Mouse (Mus musculus): ENCODE data around the gene Myog. TPM values are rescaled to one million over a fixed set of nuclear protein-coding genes. Genes with fewer than 3 reads are reported as not detected.
A peak's percentile ranks its signal among the peaks of the same experiment; 100 is the strongest.

Myog gene
- polyA plus RNA-seq, 1 experiment = 0.11 TPM

DNA sequence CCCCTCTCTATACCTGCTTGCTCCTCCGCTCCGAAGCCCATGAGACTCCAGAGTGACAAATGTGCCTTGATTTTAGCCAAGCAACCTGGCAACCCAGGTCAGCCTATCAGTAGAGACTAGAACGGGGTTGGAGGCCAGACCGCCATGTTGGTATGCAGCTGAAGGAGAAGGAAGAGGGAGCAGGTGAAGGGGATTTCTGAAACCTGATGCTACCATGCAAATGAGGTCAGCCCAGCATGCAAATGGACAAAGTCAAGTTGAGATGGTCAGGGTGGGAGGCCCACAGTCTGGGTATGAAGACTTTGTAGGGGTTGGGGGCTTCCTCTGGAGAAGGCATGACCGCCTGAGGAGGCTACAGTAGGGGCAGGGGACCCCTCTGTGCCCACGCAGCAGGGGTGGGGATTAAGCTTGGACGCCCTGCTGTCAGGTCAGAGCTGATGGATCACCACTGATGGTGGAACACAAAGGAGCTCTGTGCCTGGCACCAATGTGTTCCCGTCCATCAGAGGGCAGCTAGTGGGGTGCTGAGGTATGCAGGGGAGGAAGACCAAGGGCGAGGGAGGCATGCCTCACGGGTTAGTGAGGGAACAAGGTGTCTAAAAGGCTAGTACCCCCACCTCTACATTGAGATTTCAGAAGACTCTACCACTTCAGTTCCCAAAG, 4.2 kb upstream of the Myog start:
- no peaks in the 10 kb centered on the region for H3K27me3 ChIP-seq (ENCODE audit: control insufficient read depth, insufficient read depth, low read length)
- H3K27ac ChIP-seq (ENCODE audit: control insufficient read depth, insufficient read depth, low read depth, low read length) = no peak overlapping the region
- TF ChIP-seq CTCF (IDR thresholded peaks at IDR 0.05; ENCODE audit: control insufficient read depth, insufficient read depth, insufficient replicate concordance, low read depth, low read length) (no peak), POLR2A (IDR thresholded peaks at IDR 0.05; ENCODE audit: control insufficient read depth, low read depth, low read length) (no peak)
- H3K4me3 ChIP-seq (ENCODE audit: control insufficient read depth, low read depth, low read length) = no peak overlapping the region
- H3K36me3 ChIP-seq (ENCODE audit: control insufficient read depth, insufficient read depth, low read length) = no peaks in the 10 kb centered on the region
- peaks cover 6% of the 10 kb centered on the region for H3K4me1 ChIP-seq (ENCODE audit: control insufficient read depth, insufficient read depth, low read length)

DNA sequence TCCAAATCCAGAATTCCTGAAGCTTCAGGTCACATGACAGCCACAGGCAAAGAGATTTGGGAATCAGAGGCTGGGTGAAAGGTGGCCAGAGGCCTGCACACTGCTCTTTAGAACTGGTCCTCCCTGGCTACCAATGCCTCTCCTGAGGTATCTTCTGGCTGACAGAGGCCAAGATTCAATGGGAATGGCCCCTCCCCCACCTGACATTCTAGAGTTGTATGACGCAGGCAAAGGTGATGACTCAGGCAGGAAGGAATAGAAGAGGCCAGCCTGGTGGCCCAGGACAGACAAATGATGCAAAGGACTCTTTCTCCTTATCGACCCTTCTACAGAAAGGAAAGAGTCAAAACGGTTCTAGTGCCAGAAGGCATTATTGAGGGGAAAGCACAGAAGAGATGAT, 1.6 kb upstream of the Myog start:
- no peaks in the 10 kb centered on the region for H3K27me3 ChIP-seq (ENCODE audit: control insufficient read depth, insufficient read depth, low read length)
- no peak for TF ChIP-seq POLR2A (IDR thresholded peaks at IDR 0.05; ENCODE audit: control insufficient read depth, low read depth, low read length)
- TF ChIP-seq CTCF (IDR thresholded peaks at IDR 0.05; ENCODE audit: control insufficient read depth, insufficient read depth, insufficient replicate concordance, low read depth, low read length) = no peak
- H3K4me1 ChIP-seq (ENCODE audit: control insufficient read depth, insufficient read depth, low read length) = peaks cover 6% of the 10 kb centered on the region
- H3K4me3 ChIP-seq (ENCODE audit: control insufficient read depth, low read depth, low read length) = no peak overlapping the region
- H3K36me3 ChIP-seq (ENCODE audit: control insufficient read depth, insufficient read depth, low read length) = no peaks in the 10 kb centered on the region
- H3K27ac ChIP-seq (ENCODE audit: control insufficient read depth, insufficient read depth, low read depth, low read length) = no peak overlapping the region

GRCm38 (mm10) chr1:134290300-134290699, 511 bp downstream of the Myog start:
- no peak overlapping the region for H3K4me3 ChIP-seq (ENCODE audit: control insufficient read depth, low read depth, low read length)
- H3K36me3 ChIP-seq (ENCODE audit: control insufficient read depth, insufficient read depth, low read length) = no peaks in the 10 kb centered on the region
- no peak overlapping the region for H3K27ac ChIP-seq (ENCODE audit: control insufficient read depth, insufficient read depth, low read depth, low read length)
- peaks cover 6% of the 10 kb centered on the region for H3K4me1 ChIP-seq (ENCODE audit: control insufficient read depth, insufficient read depth, low read length)
- no peaks in the 10 kb centered on the region for H3K27me3 ChIP-seq (ENCODE audit: control insufficient read depth, insufficient read depth, low read length)
- no peak for TF ChIP-seq POLR2A (IDR thresholded peaks at IDR 0.05; ENCODE audit: control insufficient read depth, low read depth, low read length)
- no peak for TF ChIP-seq CTCF (IDR thresholded peaks at IDR 0.05; ENCODE audit: control insufficient read depth, insufficient read depth, insufficient replicate concordance, low read depth, low read length)

GRCm38 (mm10) chr1:134290909-134291308, 1.1 kb downstream of the Myog start:
- peak; percentile 89; the same call in 1 of the 2 replicates for TF ChIP-seq CTCF (IDR thresholded peaks at IDR 0.05; ENCODE audit: control insufficient read depth, insufficient read depth, insufficient replicate concordance, low read depth, low read length)
- no peak for TF ChIP-seq POLR2A (IDR thresholded peaks at IDR 0.05; ENCODE audit: control insufficient read depth, low read depth, low read length)
- H3K4me3 ChIP-seq (ENCODE audit: control insufficient read depth, low read depth, low read length) = no peak overlapping the region
- H3K27ac ChIP-seq (ENCODE audit: control insufficient read depth, insufficient read depth, low read depth, low read length) = no peak overlapping the region
- no peaks in the 10 kb centered on the region for H3K27me3 ChIP-seq (ENCODE audit: control insufficient read depth, insufficient read depth, low read length)
- peaks cover 6% of the 10 kb centered on the region for H3K4me1 ChIP-seq (ENCODE audit: control insufficient read depth, insufficient read depth, low read length)
- no peaks in the 10 kb centered on the region for H3K36me3 ChIP-seq (ENCODE audit: control insufficient read depth, insufficient read depth, low read length)

- Histone ChIP-seq H3K27ac (ENCODE audit: control insufficient read depth, insufficient read depth, low read depth, low read length) (no peak overlapping the region), H3K27me3 (ENCODE audit: control insufficient read depth, insufficient read depth, low read length) (no peaks in the 10 kb centered on the region), H3K36me3 (ENCODE audit: control insufficient read depth, insufficient read depth, low read length) (no peaks in the 10 kb centered on the region), H3K4me3 (ENCODE audit: control insufficient read depth, low read depth, low read length) (no peak overlapping the region), H3K4me1 (ENCODE audit: control insufficient read depth, insufficient read depth, low read length) (peaks cover 6% of the 10 kb centered on the region)
- TF ChIP-seq POLR2A (IDR thresholded peaks at IDR 0.05; ENCODE audit: control insufficient read depth, low read depth, low read length) (no peak), CTCF (IDR thresholded peaks at IDR 0.05; ENCODE audit: control insufficient read depth, insufficient read depth, insufficient replicate concordance, low read depth, low read length) (no peak)
Observed at GRCm38 (mm10) chr1:134291555-134291954, 1.8 kb downstream of the Myog start.

- H3K27ac ChIP-seq (ENCODE audit: control insufficient read depth, insufficient read depth, low read depth, low read length) = no peak overlapping the region
- H3K4me3 ChIP-seq (ENCODE audit: control insufficient read depth, low read depth, low read length) = no peak overlapping the region
- no peaks in the 10 kb centered on the region for H3K27me3 ChIP-seq (ENCODE audit: control insufficient read depth, insufficient read depth, low read length)
- H3K36me3 ChIP-seq (ENCODE audit: control insufficient read depth, insufficient read depth, low read length) = no peaks in the 10 kb centered on the region
- TF ChIP-seq POLR2A (IDR thresholded peaks at IDR 0.05; ENCODE audit: control insufficient read depth, low read depth, low read length) (no peak), CTCF (IDR thresholded peaks at IDR 0.05; ENCODE audit: control insufficient read depth, insufficient read depth, insufficient replicate concordance, low read depth, low read length) (no peak)
- H3K4me1 ChIP-seq (ENCODE audit: control insufficient read depth, insufficient read depth, low read length) = peaks cover 6% of the 10 kb centered on the region
Observed at GRCm38 (mm10) chr1:134292073-134292472, 2.3 kb downstream of the Myog start.

GRCm38 (mm10) chr1:134292601-134293000, 2.8 kb downstream of the Myog start:
- H3K27ac ChIP-seq (ENCODE audit: control insufficient read depth, insufficient read depth, low read depth, low read length) = no peak overlapping the region
- H3K4me3 ChIP-seq (ENCODE audit: control insufficient read depth, low read depth, low read length) = no peak overlapping the region
- no peaks in the 10 kb centered on the region for H3K36me3 ChIP-seq (ENCODE audit: control insufficient read depth, insufficient read depth, low read length)
- H3K27me3 ChIP-seq (ENCODE audit: control insufficient read depth, insufficient read depth, low read length) = no peaks in the 10 kb centered on the region
- TF ChIP-seq CTCF (IDR thresholded peaks at IDR 0.05; ENCODE audit: control insufficient read depth, insufficient read depth, insufficient replicate concordance, low read depth, low read length) (no peak), POLR2A (IDR thresholded peaks at IDR 0.05; ENCODE audit: control insufficient read depth, low read depth, low read length) (no peak)
- H3K4me1 ChIP-seq (ENCODE audit: control insufficient read depth, insufficient read depth, low read length) = peaks cover 6% of the 10 kb centered on the region
